Mouse (Mus musculus) small intestine, adult 2 months (tissue): Measurements from ENCODE around the gene Prokr2.

Source experiments
- CTCF ChIP-seq: fragments of 200-500 bp; IDR thresholded peaks from 2 replicates; pipeline ENCODE4 v1.5.1; 2012; ENCODE audit warnings: low read depth, mild to moderate bottlenecking, control low read depth, inconsistent platforms, low read length, moderate library complexity, mixed read lengths; ENCODE audit not compliant: insufficient replicate concordance, insufficient read length; ENCODE audit errors: extremely low read depth
- POLR2A ChIP-seq: fragments of 200-500 bp; IDR thresholded peaks from 2 replicates; pipeline ENCODE4 v1.6.1; 2012; ENCODE audit warnings: low read depth, mild to moderate bottlenecking, control low read depth, inconsistent platforms, low read length, moderate library complexity

DNA sequence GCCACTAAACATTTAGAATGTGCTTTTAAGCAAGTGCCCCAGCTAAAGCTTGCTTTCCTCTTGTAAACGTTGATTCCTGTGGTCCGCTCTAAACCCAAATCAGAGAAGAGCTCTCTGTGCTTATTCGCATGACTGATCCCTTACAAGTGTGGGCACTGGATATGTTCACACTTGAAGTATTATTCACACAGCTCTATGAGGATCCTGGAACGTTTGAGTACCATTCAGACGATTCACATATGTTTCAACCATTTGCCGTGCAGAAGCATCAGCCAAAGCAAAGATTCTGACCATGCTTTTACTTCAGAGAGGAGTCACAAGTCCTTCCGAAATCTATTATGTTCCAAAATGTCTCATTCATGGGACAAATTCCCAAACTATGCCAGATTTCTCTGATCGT, 12.9 kb upstream of the Prokr2 start:
- TF ChIP-seq CTCF = no peak
- TF ChIP-seq POLR2A = no peak
